Mouse (Mus musculus): Measurements from ENCODE around the gene Ebf3. TPM values are rescaled to one million over a fixed set of nuclear protein-coding genes. Genes with fewer than 3 reads are reported as not detected.
A peak's percentile ranks its signal among the peaks of the same experiment; 100 is the strongest.

The Ebf3 gene
- polyA plus RNA-seq, 1 experiment = 0.70 TPM

DNA sequence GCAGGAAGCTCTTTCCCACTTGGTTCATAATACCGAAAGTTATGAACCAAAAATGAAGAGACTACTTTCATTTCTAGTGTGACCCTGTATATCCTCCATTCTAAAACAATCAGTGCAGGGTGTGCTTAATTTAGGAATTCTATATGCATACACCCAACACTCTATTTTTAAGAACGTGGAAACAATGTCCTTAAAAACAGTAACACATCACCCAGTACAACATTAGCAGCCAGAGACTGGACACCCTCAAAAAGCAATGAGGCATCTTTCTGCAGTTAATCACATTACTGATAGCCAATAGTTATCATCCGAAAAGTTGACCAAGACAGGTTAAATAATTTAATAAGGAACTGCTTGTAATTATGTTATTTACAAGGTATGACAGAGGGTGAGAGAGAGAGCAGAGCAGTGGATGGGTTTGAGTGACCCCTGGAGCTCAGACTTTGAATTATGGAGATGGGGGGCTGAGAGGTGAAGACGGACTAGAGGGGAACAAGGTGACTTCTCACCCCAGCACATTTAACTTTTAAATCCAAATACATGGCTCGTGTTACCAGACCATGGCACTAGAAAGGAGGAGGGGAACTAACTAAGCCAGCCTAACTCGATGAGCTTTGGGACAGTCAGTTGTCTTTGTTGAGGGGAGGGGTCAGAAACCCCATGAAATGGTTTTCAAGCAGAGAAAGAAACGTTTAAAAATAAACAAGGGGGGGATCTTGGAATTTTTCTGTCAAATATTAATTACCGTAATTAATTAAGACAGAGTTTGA lies 2.7 kb downstream of the Ebf3 start:
- 15% methylated on average over 8 of the region's 8 CpGs for WGBS
- H3K27me3 ChIP-seq (ENCODE audit: control insufficient read depth, insufficient read depth, low read length) = peaks cover 87% of the 10 kb centered on the region
- no peaks in the 10 kb centered on the region for H3K36me3 ChIP-seq (ENCODE audit: control insufficient read depth, insufficient read depth, low read length)

DNA sequence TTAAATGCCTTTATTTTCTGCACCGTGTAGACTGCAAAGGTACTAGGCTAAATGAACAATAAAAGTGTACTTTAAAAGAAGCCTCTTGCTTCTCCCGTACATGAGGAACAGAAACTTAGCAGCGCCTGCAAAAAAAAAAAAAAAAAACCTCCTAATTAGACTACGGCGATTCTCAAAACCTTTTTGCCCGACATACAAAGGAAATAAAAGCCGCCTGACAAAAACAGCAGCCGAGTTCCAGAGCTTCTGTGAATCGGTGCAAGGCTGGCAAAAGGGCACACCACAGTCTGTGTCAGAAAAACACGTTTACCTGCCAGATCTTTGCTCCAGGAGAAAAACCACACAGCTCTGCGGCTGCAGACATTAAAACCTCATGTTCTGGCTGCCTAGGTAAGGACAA lies 3.4 kb downstream of the Ebf3 start:
- H3K4me3 ChIP-seq (ENCODE audit: low read depth, low read length) = no peak overlapping the region
- H3K27me3 ChIP-seq (ENCODE audit: control insufficient read depth, insufficient read depth, low read length) = peaks cover 86% of the 10 kb centered on the region
- H3K4me1 ChIP-seq (ENCODE audit: control insufficient read depth, insufficient read depth, insufficient read length, low read length) = peaks cover 10% of the 10 kb centered on the region
- TF ChIP-seq POLR2A (IDR thresholded peaks at IDR 0.05; ENCODE audit: low read depth, low read length) (no peak), CTCF (IDR thresholded peaks at IDR 0.05; ENCODE audit: extremely low read depth, insufficient read length, insufficient replicate concordance, low read depth, low read length) (no peak)
- 8% methylated on average over 11 of the region's 11 CpGs for WGBS
- no peaks in the 10 kb centered on the region for H3K36me3 ChIP-seq (ENCODE audit: control insufficient read depth, insufficient read depth, low read length)
- H3K27ac ChIP-seq (ENCODE audit: insufficient read depth, low read depth, low read length) = no peak overlapping the region

More for the DNA sequence above, 2.7 kb downstream of the Ebf3 start:
- H3K4me3 ChIP-seq (ENCODE audit: low read depth, low read length) = no peak overlapping the region
- no peak for TF ChIP-seq POLR2A (IDR thresholded peaks at IDR 0.05; ENCODE audit: low read depth, low read length)
- no peak for TF ChIP-seq CTCF (IDR thresholded peaks at IDR 0.05; ENCODE audit: extremely low read depth, insufficient read length, insufficient replicate concordance, low read depth, low read length)
- H3K27ac ChIP-seq (ENCODE audit: insufficient read depth, low read depth, low read length) = no peak overlapping the region
- peaks cover 10% of the 10 kb centered on the region for H3K4me1 ChIP-seq (ENCODE audit: control insufficient read depth, insufficient read depth, insufficient read length, low read length)

DNA sequence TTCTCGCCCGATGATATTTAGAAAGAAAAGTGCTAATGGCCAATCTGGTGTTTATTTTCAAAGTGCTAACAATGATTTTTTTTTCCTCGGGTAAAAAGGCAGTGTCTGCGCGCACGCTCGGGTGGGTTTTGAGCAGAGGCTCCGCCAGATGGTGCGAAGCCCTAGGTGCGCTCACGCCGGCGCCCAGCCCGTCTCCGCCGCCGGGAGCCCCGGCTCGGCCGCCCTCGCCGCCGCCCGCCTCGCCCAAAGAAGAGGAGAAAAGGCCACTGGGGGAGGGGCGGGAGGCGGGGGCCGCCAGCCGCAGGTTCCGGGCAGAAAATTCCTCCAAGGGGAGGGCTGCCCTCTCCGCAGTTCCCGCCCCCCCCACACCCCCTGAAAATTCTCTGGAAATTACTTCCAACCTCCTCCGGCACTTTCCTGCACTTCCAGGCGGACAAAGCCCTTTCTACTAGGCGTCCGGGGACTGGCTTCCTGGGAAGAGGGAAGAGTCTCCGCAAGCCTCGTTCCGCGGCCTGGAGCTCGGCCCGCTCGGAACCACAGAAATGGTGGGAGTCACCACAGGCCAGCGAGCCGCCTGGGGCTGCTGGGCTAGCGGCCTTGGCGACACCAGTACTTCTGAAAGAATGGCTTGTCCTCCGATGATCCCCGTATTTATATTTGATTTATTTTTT lies 4.0 kb downstream of the Ebf3 start:
- H3K27me3 ChIP-seq (ENCODE audit: control insufficient read depth, insufficient read depth, low read length) = peaks cover 81% of the 10 kb centered on the region
- TF ChIP-seq CTCF (IDR thresholded peaks at IDR 0.05; ENCODE audit: extremely low read depth, insufficient read length, insufficient replicate concordance, low read depth, low read length) = no peak
- 3% methylated on average over 49 of the region's 49 CpGs for WGBS
- no peaks in the 10 kb centered on the region for H3K36me3 ChIP-seq (ENCODE audit: control insufficient read depth, insufficient read depth, low read length)
- H3K4me1 ChIP-seq (ENCODE audit: control insufficient read depth, insufficient read depth, insufficient read length, low read length) = peaks cover 10% of the 10 kb centered on the region
- H3K27ac ChIP-seq (ENCODE audit: insufficient read depth, low read depth, low read length) = no peak overlapping the region
- H3K4me3 ChIP-seq (ENCODE audit: low read depth, low read length) = peak overlapping the region; percentile 37

DNA sequence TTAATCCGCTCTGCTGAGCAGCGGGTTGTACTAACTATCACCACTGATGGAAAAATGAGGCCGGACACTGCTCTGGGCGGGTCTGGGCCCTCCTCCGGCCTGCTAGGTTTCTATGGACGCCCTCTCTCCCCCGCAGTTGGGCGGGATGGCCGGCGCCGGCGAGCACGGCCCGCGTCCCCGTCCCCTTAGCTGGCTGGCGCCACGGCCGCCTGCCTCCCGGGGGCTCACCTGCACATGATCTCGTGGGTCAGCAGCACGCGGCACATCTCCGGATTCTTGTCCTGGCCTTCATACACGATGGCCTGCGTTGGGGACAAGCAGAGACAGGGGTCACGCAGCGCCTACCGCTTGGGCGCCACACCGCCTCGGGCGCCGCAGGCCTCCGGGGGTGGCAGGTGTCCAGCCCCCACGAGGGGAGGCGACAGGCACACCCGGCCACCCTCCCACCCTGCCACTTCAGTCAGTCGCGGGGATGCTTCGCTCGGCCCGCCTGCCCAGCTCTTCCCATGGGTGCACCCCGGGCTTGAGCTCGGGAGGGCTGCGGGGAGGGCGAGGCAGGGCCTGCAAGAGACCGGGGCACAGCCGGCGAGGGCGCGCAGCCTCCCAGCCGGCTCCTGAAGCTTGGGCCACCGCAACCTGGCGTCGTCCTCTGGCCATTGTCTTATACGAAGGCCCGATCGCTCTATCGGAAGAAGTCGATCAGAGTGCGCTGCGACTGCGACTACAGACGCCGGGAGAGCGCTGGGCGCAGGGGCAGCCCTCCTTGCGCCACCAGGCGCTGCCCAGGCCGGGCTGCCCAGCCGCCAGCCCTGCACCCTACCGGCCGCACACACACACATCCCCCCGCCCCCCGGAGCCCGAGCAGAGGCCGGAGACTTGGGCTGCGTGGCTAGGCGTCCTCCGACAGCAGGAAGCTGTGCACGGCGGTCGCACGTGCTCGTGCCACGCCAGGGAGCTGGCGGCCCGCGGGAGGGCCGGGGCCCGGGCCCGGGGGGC lies 4.9 kb downstream of the Ebf3 start:
- 6% methylated on average over 93 of the region's 93 CpGs for WGBS
- no peak overlapping the region for H3K27ac ChIP-seq (ENCODE audit: insufficient read depth, low read depth, low read length)
- peak overlapping the region; percentile 37 for H3K4me3 ChIP-seq (ENCODE audit: low read depth, low read length)
- H3K4me1 ChIP-seq (ENCODE audit: control insufficient read depth, insufficient read depth, insufficient read length, low read length) = peaks cover 8% of the 10 kb centered on the region
- peaks cover 72% of the 10 kb centered on the region for H3K27me3 ChIP-seq (ENCODE audit: control insufficient read depth, insufficient read depth, low read length)
- TF ChIP-seq CTCF (IDR thresholded peaks at IDR 0.05; ENCODE audit: extremely low read depth, insufficient read length, insufficient replicate concordance, low read depth, low read length) (no peak), POLR2A (IDR thresholded peaks at IDR 0.05; ENCODE audit: low read depth, low read length) (no peak)
- no peaks in the 10 kb centered on the region for H3K36me3 ChIP-seq (ENCODE audit: control insufficient read depth, insufficient read depth, low read length)

DNA sequence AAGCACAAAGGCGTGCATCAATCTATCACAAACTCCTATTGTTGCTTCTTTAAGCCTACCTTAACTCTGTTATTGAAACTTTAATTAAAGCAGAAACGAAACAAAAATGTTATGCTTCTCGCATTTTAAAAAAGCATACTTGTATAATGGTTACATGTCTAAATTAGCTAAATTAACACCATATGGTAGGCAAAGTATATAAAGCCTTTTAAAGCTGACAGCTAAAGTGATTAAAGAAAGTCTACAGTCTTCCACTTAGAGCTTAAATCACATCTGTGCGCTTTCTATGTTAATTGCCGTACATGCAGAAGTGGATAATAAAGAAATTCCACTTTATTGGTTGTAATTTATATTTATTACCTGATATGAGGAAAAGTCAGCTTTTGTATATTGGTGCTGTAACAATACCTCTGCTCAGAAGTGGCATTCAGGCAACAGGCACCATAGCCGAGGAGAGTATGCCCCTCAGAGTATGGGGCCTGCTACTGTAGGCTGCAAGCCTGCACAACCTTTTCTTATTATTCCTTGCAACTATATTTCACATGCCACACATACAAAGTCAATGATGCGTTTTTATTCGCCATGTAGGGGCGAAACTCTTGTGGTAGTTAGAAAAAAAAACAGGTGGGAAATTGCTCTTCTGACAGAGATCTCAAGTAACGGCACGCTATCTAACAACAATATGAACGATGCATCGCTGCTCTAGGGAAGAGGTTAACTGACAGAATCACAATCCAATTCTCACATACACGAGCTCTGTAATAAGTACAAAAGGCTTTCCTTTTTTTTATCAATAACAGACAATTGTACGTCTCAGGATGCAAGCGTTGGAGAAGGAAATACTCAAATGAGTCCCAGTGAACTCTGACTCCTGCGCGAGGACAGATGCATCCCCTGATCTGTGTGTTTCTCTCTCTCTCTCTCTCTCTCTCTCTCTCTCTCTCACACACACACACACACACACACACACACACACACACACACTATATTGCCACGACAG lies 5.9 kb downstream of the Ebf3 start:
- no peak overlapping the region for H3K27ac ChIP-seq (ENCODE audit: insufficient read depth, low read depth, low read length)
- peaks cover 67% of the 10 kb centered on the region for H3K27me3 ChIP-seq (ENCODE audit: control insufficient read depth, insufficient read depth, low read length)
- H3K36me3 ChIP-seq (ENCODE audit: control insufficient read depth, insufficient read depth, low read length) = no peaks in the 10 kb centered on the region
- H3K4me1 ChIP-seq (ENCODE audit: control insufficient read depth, insufficient read depth, insufficient read length, low read length) = peaks cover 8% of the 10 kb centered on the region
- no peak overlapping the region for H3K4me3 ChIP-seq (ENCODE audit: low read depth, low read length)
- 33% methylated on average over 19 of the region's 19 CpGs for WGBS
- TF ChIP-seq CTCF (IDR thresholded peaks at IDR 0.05; ENCODE audit: extremely low read depth, insufficient read length, insufficient replicate concordance, low read depth, low read length) (no peak), POLR2A (IDR thresholded peaks at IDR 0.05; ENCODE audit: low read depth, low read length) (no peak)

DNA sequence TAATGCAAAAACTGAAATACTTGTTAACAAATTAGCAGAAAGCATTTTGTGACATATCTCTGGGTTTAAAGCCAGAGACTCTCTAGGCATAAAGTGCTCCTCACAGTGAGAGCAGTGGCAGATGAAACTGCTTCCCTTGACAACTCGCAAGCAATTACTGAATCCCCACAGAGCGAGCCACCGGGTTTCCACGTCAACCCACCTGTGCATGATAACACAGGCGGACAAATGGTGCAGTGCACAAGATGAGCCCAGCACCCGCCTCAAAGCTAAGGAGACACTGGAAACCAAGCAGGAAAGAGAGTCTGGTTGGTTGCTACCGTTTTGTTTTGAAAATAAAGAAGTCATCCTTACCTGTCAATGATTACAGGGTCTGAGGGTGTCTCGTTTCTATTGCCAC lies 7.1 kb downstream of the Ebf3 start:
- peaks cover 54% of the 10 kb centered on the region for H3K27me3 ChIP-seq (ENCODE audit: control insufficient read depth, insufficient read depth, low read length)
- 23% methylated on average over 8 of the region's 8 CpGs for WGBS
- no peak overlapping the region for H3K4me3 ChIP-seq (ENCODE audit: low read depth, low read length)
- H3K27ac ChIP-seq (ENCODE audit: insufficient read depth, low read depth, low read length) = no peak overlapping the region
- H3K36me3 ChIP-seq (ENCODE audit: control insufficient read depth, insufficient read depth, low read length) = no peaks in the 10 kb centered on the region
- peaks cover 2% of the 10 kb centered on the region; the same call in 1 of the 2 replicates for H3K4me1 ChIP-seq (ENCODE audit: control insufficient read depth, insufficient read depth, insufficient read length, low read length)
- no peak for TF ChIP-seq POLR2A (IDR thresholded peaks at IDR 0.05; ENCODE audit: low read depth, low read length)
- no peak for TF ChIP-seq CTCF (IDR thresholded peaks at IDR 0.05; ENCODE audit: extremely low read depth, insufficient read length, insufficient replicate concordance, low read depth, low read length)

Data from small intestine, adult 2 months (tissue).